Mouse (Mus musculus): ENCODE results near the gene Gatm. TPM values are rescaled to one million over a fixed set of nuclear protein-coding genes. Genes with fewer than 3 reads are reported as not detected.
A peak's percentile ranks its signal among the peaks of the same experiment; 100 is the strongest.

The Gatm gene
- polyA plus RNA-seq, 1 experiment from 2014 or later, result 127 TPM

- ATAC-seq (ENCODE audit: low read depth) (0 out of 2 replicates have a peak, but pooled peaks have one; percentile 15), DNase-seq (ENCODE audit: low spot score) (no peak)
- H3K4me3 ChIP-seq (ENCODE audit: low read depth, low read length), result no peak overlapping the region
- no peak overlapping the region for H3K9ac ChIP-seq (ENCODE audit: low read depth, low read length)
- H3K9me3 ChIP-seq (ENCODE audit: control insufficient read depth, low read length), result no peaks in the 10 kb centered on the region
- no peak overlapping the region for H3K4me2 ChIP-seq (ENCODE audit: low read depth, low read length)
- no peak overlapping the region for H3K27ac ChIP-seq (replicated peaks; ENCODE audit: low read depth, low read length)
- H3K4me1 ChIP-seq (ENCODE audit: control insufficient read depth, insufficient read depth, low read length), result no peaks in the 10 kb centered on the region
- H3K36me3 ChIP-seq (ENCODE audit: control insufficient read depth, insufficient read depth, low read length), result no peaks in the 10 kb centered on the region
- H3K27me3 ChIP-seq (replicated peaks; ENCODE audit: control insufficient read depth, insufficient read depth, low read length), result no peaks in the 10 kb centered on the region; the same call in 1 of the 2 replicates
- WGBS, result 26% methylated on average over 5 of the region's 5 CpGs
These were observed 34.8 kb downstream of the Gatm start for GRCm38 (mm10) chr2:122576295-122576694.

- Histone ChIP-seq H3K9ac (ENCODE audit: low read depth, low read length) (no peak overlapping the region), H3K9me3 (ENCODE audit: control insufficient read depth, low read length) (no peaks in the 10 kb centered on the region), H3K27ac (replicated peaks; ENCODE audit: low read depth, low read length) (no peak overlapping the region), H3K36me3 (ENCODE audit: control insufficient read depth, insufficient read depth, low read length) (no peaks in the 10 kb centered on the region), H3K27me3 (replicated peaks; ENCODE audit: control insufficient read depth, insufficient read depth, low read length) (no peaks in the 10 kb centered on the region; the same call in 1 of the 2 replicates), H3K4me1 (ENCODE audit: control insufficient read depth, insufficient read depth, low read length) (no peaks in the 10 kb centered on the region), H3K4me2 (ENCODE audit: low read depth, low read length) (no peak overlapping the region), H3K4me3 (ENCODE audit: low read depth, low read length) (no peak overlapping the region)
- WGBS, result 78% methylated on average over 11 of the region's 11 CpGs
- ATAC-seq (ENCODE audit: low read depth), result no peak
- DNase-seq (ENCODE audit: low spot score), result no peak
These were observed 35.6 kb downstream of the Gatm start for GRCm38 (mm10) chr2:122575470-122575869.

GRCm38 (mm10) chr2:122572438-122572837 is 38.7 kb downstream of the Gatm start:
- Histone ChIP-seq H3K4me3 (ENCODE audit: low read depth, low read length) (no peak overlapping the region), H3K4me1 (ENCODE audit: control insufficient read depth, insufficient read depth, low read length) (no peaks in the 10 kb centered on the region)
- ATAC-seq (ENCODE audit: low read depth), result no peak

GRCm38 (mm10) chr2:122571326-122571725 is 39.8 kb downstream of the Gatm start:
- ATAC-seq (ENCODE audit: low read depth) (no peak), DNase-seq (ENCODE audit: low spot score) (no peak)
- Histone ChIP-seq H3K36me3 (ENCODE audit: control insufficient read depth, insufficient read depth, low read length) (no peaks in the 10 kb centered on the region), H3K9ac (ENCODE audit: low read depth, low read length) (no peak overlapping the region), H3K4me3 (ENCODE audit: low read depth, low read length) (no peak overlapping the region), H3K9me3 (ENCODE audit: control insufficient read depth, low read length) (no peaks in the 10 kb centered on the region), H3K4me1 (ENCODE audit: control insufficient read depth, insufficient read depth, low read length) (no peaks in the 10 kb centered on the region), H3K27ac (replicated peaks; ENCODE audit: low read depth, low read length) (no peak overlapping the region), H3K4me2 (ENCODE audit: low read depth, low read length) (no peak overlapping the region), H3K27me3 (replicated peaks; ENCODE audit: control insufficient read depth, insufficient read depth, low read length) (no peaks in the 10 kb centered on the region; the same call in 1 of the 2 replicates)
- 76% methylated on average over 4 of the region's 4 CpGs for WGBS

More at GRCm38 (mm10) chr2:122572438-122572837, 38.7 kb downstream of the Gatm start:
- H3K4me2 ChIP-seq (ENCODE audit: low read depth, low read length), result no peak overlapping the region
- H3K9me3 ChIP-seq (ENCODE audit: control insufficient read depth, low read length), result no peaks in the 10 kb centered on the region
- no peak for DNase-seq (ENCODE audit: low spot score)
- 64% methylated on average over 1 of the region's 1 CpGs for WGBS
- no peaks in the 10 kb centered on the region for H3K36me3 ChIP-seq (ENCODE audit: control insufficient read depth, insufficient read depth, low read length)
- H3K27ac ChIP-seq (replicated peaks; ENCODE audit: low read depth, low read length), result no peak overlapping the region
- no peak overlapping the region for H3K9ac ChIP-seq (ENCODE audit: low read depth, low read length)
- no peaks in the 10 kb centered on the region; the same call in 1 of the 2 replicates for H3K27me3 ChIP-seq (replicated peaks; ENCODE audit: control insufficient read depth, insufficient read depth, low read length)

GRCm38 (mm10) chr2:122570430-122570829 is 40.7 kb downstream of the Gatm start:
- no peaks in the 10 kb centered on the region for H3K9me3 ChIP-seq (ENCODE audit: control insufficient read depth, low read length)
- H3K36me3 ChIP-seq (ENCODE audit: control insufficient read depth, insufficient read depth, low read length), result no peaks in the 10 kb centered on the region
- DNase-seq (ENCODE audit: low spot score) (no peak), ATAC-seq (ENCODE audit: low read depth) (no peak)
- H3K27ac ChIP-seq (replicated peaks; ENCODE audit: low read depth, low read length), result no peak overlapping the region
- WGBS, result 57% methylated on average over 4 of the region's 4 CpGs
- H3K4me2 ChIP-seq (ENCODE audit: low read depth, low read length), result no peak overlapping the region
- no peaks in the 10 kb centered on the region; the same call in 1 of the 2 replicates for H3K27me3 ChIP-seq (replicated peaks; ENCODE audit: control insufficient read depth, insufficient read depth, low read length)
- H3K9ac ChIP-seq (ENCODE audit: low read depth, low read length), result no peak overlapping the region
- H3K4me1 ChIP-seq (ENCODE audit: control insufficient read depth, insufficient read depth, low read length), result no peaks in the 10 kb centered on the region
- no peak overlapping the region for H3K4me3 ChIP-seq (ENCODE audit: low read depth, low read length)

- Histone ChIP-seq H3K4me1 (ENCODE audit: control insufficient read depth, insufficient read depth, low read length) (no peaks in the 10 kb centered on the region), H3K36me3 (ENCODE audit: control insufficient read depth, insufficient read depth, low read length) (no peaks in the 10 kb centered on the region), H3K9ac (ENCODE audit: low read depth, low read length) (no peak overlapping the region), H3K4me2 (ENCODE audit: low read depth, low read length) (no peak overlapping the region), H3K4me3 (ENCODE audit: low read depth, low read length) (no peak overlapping the region), H3K27me3 (replicated peaks; ENCODE audit: control insufficient read depth, insufficient read depth, low read length) (no peaks in the 10 kb centered on the region; the same call in 1 of the 2 replicates), H3K27ac (replicated peaks; ENCODE audit: low read depth, low read length) (no peak overlapping the region), H3K9me3 (ENCODE audit: control insufficient read depth, low read length) (no peaks in the 10 kb centered on the region)
- DNase-seq (ENCODE audit: low spot score), result peak; percentile 40
- ATAC-seq (ENCODE audit: low read depth), result peak; percentile 55; the same call in 1 of the 2 replicates
- WGBS, result 15% methylated on average over 3 of the region's 3 CpGs
These were observed 41.7 kb downstream of the Gatm start for GRCm38 (mm10) chr2:122569439-122569838.

- 95% methylated on average over 1 of the region's 1 CpGs for WGBS
- H3K27me3 ChIP-seq (replicated peaks; ENCODE audit: control insufficient read depth, insufficient read depth, low read length), result no peaks in the 10 kb centered on the region
- no peak overlapping the region for H3K9ac ChIP-seq (ENCODE audit: low read depth, low read length)
- ATAC-seq (ENCODE audit: low read depth) (no peak), DNase-seq (ENCODE audit: low spot score) (no peak)
- no peaks in the 10 kb centered on the region for H3K36me3 ChIP-seq (ENCODE audit: control insufficient read depth, insufficient read depth, low read length)
- H3K9me3 ChIP-seq (ENCODE audit: control insufficient read depth, low read length), result no peaks in the 10 kb centered on the region
- no peak overlapping the region for H3K4me3 ChIP-seq (ENCODE audit: low read depth, low read length)
- H3K27ac ChIP-seq (replicated peaks; ENCODE audit: low read depth, low read length), result no peak overlapping the region
- H3K4me2 ChIP-seq (ENCODE audit: low read depth, low read length), result no peak overlapping the region
- H3K4me1 ChIP-seq (ENCODE audit: control insufficient read depth, insufficient read depth, low read length), result no peaks in the 10 kb centered on the region
These were observed 48.9 kb downstream of the Gatm start for GRCm38 (mm10) chr2:122562251-122562650.

- Histone ChIP-seq H3K36me3 (ENCODE audit: control insufficient read depth, insufficient read depth, low read length) (no peaks in the 10 kb centered on the region), H3K4me3 (ENCODE audit: low read depth, low read length) (no peak overlapping the region), H3K4me1 (ENCODE audit: control insufficient read depth, insufficient read depth, low read length) (no peaks in the 10 kb centered on the region), H3K9me3 (ENCODE audit: control insufficient read depth, low read length) (no peaks in the 10 kb centered on the region), H3K27me3 (replicated peaks; ENCODE audit: control insufficient read depth, insufficient read depth, low read length) (no peaks in the 10 kb centered on the region), H3K27ac (replicated peaks; ENCODE audit: low read depth, low read length) (no peak overlapping the region), H3K9ac (ENCODE audit: low read depth, low read length) (no peak overlapping the region), H3K4me2 (ENCODE audit: low read depth, low read length) (no peak overlapping the region)
- 88% methylated on average over 5 of the region's 5 CpGs for whole genome bisulfite sequencing
- DNase-seq (ENCODE audit: low spot score) (no peak), ATAC-seq (ENCODE audit: low read depth) (no peak)
These were observed 49.9 kb downstream of the Gatm start for GRCm38 (mm10) chr2:122561221-122561620.

GRCm38 (mm10) chr2:122558317-122558716 is 52.8 kb downstream of the Gatm start:
- DNase-seq (ENCODE audit: low spot score) (peak; percentile 31), ATAC-seq (ENCODE audit: low read depth) (no peak)
- Histone ChIP-seq H3K9me3 (ENCODE audit: control insufficient read depth, low read length) (no peaks in the 10 kb centered on the region), H3K36me3 (ENCODE audit: control insufficient read depth, insufficient read depth, low read length) (no peaks in the 10 kb centered on the region), H3K27me3 (replicated peaks; ENCODE audit: control insufficient read depth, insufficient read depth, low read length) (no peaks in the 10 kb centered on the region), H3K4me1 (ENCODE audit: control insufficient read depth, insufficient read depth, low read length) (no peaks in the 10 kb centered on the region), H3K4me2 (ENCODE audit: low read depth, low read length) (no peak overlapping the region), H3K4me3 (ENCODE audit: low read depth, low read length) (no peak overlapping the region), H3K9ac (ENCODE audit: low read depth, low read length) (no peak overlapping the region), H3K27ac (replicated peaks; ENCODE audit: low read depth, low read length) (no peak overlapping the region)
- 34% methylated on average over 2 of the region's 2 CpGs for WGBS

Measured in embryonic facial prominence, embryonic 14.5 days (tissue).